Mouse (Mus musculus) midbrain, embryonic 11.5 days (tissue): Measurements from ENCODE around the gene Utrn. TPM values are rescaled to one million over a fixed set of nuclear protein-coding genes. Genes with fewer than 3 reads are reported as not detected.

Experiments
- ATAC-seq: fragments of 200-750 bp; cut with Nextera tagmentation; 2 replicates; pipeline ENCODE4 v1.8.0; 2017; ENCODE audit warnings: moderate TSS enrichment, moderate library complexity; ENCODE audit not compliant: low FRiP score
- DNase-seq: peaks from one replicate; pipeline ENCODE4 v3.0.0; 2015; ENCODE audit warnings: low spot score; ENCODE audit errors: missing footprints
- H3K27ac ChIP-seq: fragments of 300-500 bp; sonication (generic); 2 replicates; pipeline ENCODE4 v1.5.1; 2014; ENCODE audit warnings: low read depth, low read length
- H3K27me3 ChIP-seq: fragments of 300-500 bp; sonication (generic); 2 replicates; pipeline ENCODE4 v1.6.1; 2014; ENCODE audit warnings: mild to moderate bottlenecking, low read length, moderate library complexity, mixed read lengths; ENCODE audit not compliant: control insufficient read depth, insufficient read depth
- H3K36me3 ChIP-seq: fragments of 300-500 bp; sonication (generic); 2 replicates; pipeline ENCODE4 v1.6.1; 2014; ENCODE audit warnings: mild to moderate bottlenecking, low read length, moderate library complexity, mixed read lengths; ENCODE audit not compliant: control insufficient read depth, insufficient read depth
- H3K4me1 ChIP-seq: fragments of 300-500 bp; sonication (generic); 2 replicates; pipeline ENCODE4 v1.6.1; 2014; ENCODE audit warnings: low read length; ENCODE audit not compliant: control insufficient read depth, insufficient read depth
- H3K4me2 ChIP-seq: fragments of 300-500 bp; sonication (generic); 2 replicates; pipeline ENCODE4 v1.6.1; 2014; ENCODE audit warnings: mild to moderate bottlenecking, moderate library complexity
- H3K4me3 ChIP-seq: fragments of 300-500 bp; sonication (generic); 2 replicates; pipeline ENCODE4 v1.5.1; 2014; ENCODE audit warnings: low read depth, low read length
- H3K9ac ChIP-seq: fragments of 300-500 bp; sonication (generic); 2 replicates; pipeline ENCODE4 v1.6.1; 2014; ENCODE audit warnings: low read length
- H3K9me3 ChIP-seq: fragments of 300-500 bp; sonication (generic); 2 replicates; pipeline ENCODE4 v1.6.1; 2016; ENCODE audit warnings: low read length; ENCODE audit not compliant: control insufficient read depth
- WGBS: fragments of 180-500 bp; shearing (Covaris S2); extraction: QIAGEN DNeasy Blood & Tissue Kit; methylation state at CpG from one replicate; pipeline ENCODE4 v1.1.7; 2014; 5-methylcytosine and 5-hydroxymethylcytosine counted together
- polyA plus RNA-seq: library from polyadenylated mRNA; unstranded; fragments of >200 nt; fragmentation: Nextera tagmentation; extraction: Ambion mirVana; gene quantifications from 2 replicates; pipeline ENCODE4 v1.2.1, GENCODE M21; 2014

The Utrn gene
- polyA plus RNA-seq, 1 experiment from 2014 or later = 29.1 TPM

GRCm38 (mm10) chr10:12424944-12425343 lies 444.2 kb downstream of the Utrn start:
- DNase-seq = no peak
- H3K9me3 ChIP-seq = no peaks in the 10 kb centered on the region
- no peak overlapping the region for H3K4me2 ChIP-seq
- no peak overlapping the region for H3K27ac ChIP-seq
- WGBS = 91% methylated on average over 2 of the region's 2 CpGs
- H3K4me1 ChIP-seq = no peaks in the 10 kb centered on the region
- H3K9ac ChIP-seq = no peak overlapping the region
- H3K4me3 ChIP-seq = no peak overlapping the region
- no peaks in the 10 kb centered on the region for H3K36me3 ChIP-seq
- H3K27me3 ChIP-seq = no peaks in the 10 kb centered on the region
- ATAC-seq = no peak

GRCm38 (mm10) chr10:12423994-12424725 lies 445.0 kb downstream of the Utrn start:
- no peaks in the 10 kb centered on the region for H3K36me3 ChIP-seq
- H3K27ac ChIP-seq = no peak overlapping the region
- H3K4me1 ChIP-seq = no peaks in the 10 kb centered on the region
- ATAC-seq (no peak), DNase-seq (no peak)
- no peak overlapping the region for H3K9ac ChIP-seq
- no peak overlapping the region for H3K4me3 ChIP-seq
- WGBS = 95% methylated on average over 7 of the region's 7 CpGs
- H3K9me3 ChIP-seq = no peaks in the 10 kb centered on the region
- no peak overlapping the region for H3K4me2 ChIP-seq
- no peaks in the 10 kb centered on the region for H3K27me3 ChIP-seq

- DNase-seq (no peak), ATAC-seq (no peak)
- no peaks in the 10 kb centered on the region for H3K9me3 ChIP-seq
- H3K9ac ChIP-seq = no peak overlapping the region
- 89% methylated on average over 3 of the region's 3 CpGs for WGBS
- H3K36me3 ChIP-seq = no peaks in the 10 kb centered on the region
- no peaks in the 10 kb centered on the region for H3K27me3 ChIP-seq
- no peak overlapping the region for H3K4me3 ChIP-seq
- H3K4me1 ChIP-seq = no peaks in the 10 kb centered on the region
- no peak overlapping the region for H3K4me2 ChIP-seq
- H3K27ac ChIP-seq = no peak overlapping the region
Observed at GRCm38 (mm10) chr10:12414967-12415366, 454.2 kb downstream of the Utrn start.

GRCm38 (mm10) chr10:12406338-12407110 lies 462.6 kb downstream of the Utrn start:
- H3K4me1 ChIP-seq = no peaks in the 10 kb centered on the region
- 90% methylated on average over 12 of the region's 12 CpGs for WGBS

GRCm38 (mm10) chr10:12399450-12399849 lies 469.7 kb downstream of the Utrn start:
- Histone ChIP-seq H3K4me3 (no peak overlapping the region), H3K9ac (no peak overlapping the region), H3K4me1 (peaks cover 5% of the 10 kb centered on the region), H3K27me3 (no peaks in the 10 kb centered on the region), H3K4me2 (no peak overlapping the region), H3K9me3 (no peaks in the 10 kb centered on the region), H3K27ac (no peak overlapping the region), H3K36me3 (no peaks in the 10 kb centered on the region)
- 8% methylated on average over 2 of the region's 2 CpGs for WGBS
- DNase-seq = peak; percentile 79
- ATAC-seq = peak; percentile 92

More at GRCm38 (mm10) chr10:12406338-12407110, 462.6 kb downstream of the Utrn start:
- Histone ChIP-seq H3K9ac (no peak overlapping the region), H3K27ac (no peak overlapping the region), H3K4me2 (no peak overlapping the region), H3K9me3 (no peaks in the 10 kb centered on the region), H3K4me3 (no peak overlapping the region), H3K36me3 (no peaks in the 10 kb centered on the region), H3K27me3 (no peaks in the 10 kb centered on the region)
- DNase-seq (no peak), ATAC-seq (no peak)

GRCm38 (mm10) chr10:12380139-12380538 lies 489.0 kb downstream of the Utrn start:
- Histone ChIP-seq H3K4me1 (no peaks in the 10 kb centered on the region), H3K27ac (no peak overlapping the region), H3K4me2 (no peak overlapping the region), H3K4me3 (no peak overlapping the region), H3K9me3 (no peaks in the 10 kb centered on the region), H3K9ac (no peak overlapping the region), H3K36me3 (no peaks in the 10 kb centered on the region), H3K27me3 (no peaks in the 10 kb centered on the region)
- no peak for ATAC-seq
- 93% methylated on average over 1 of the region's 1 CpGs for WGBS
- DNase-seq = peak; percentile 57

- Histone ChIP-seq H3K27me3 (no peaks in the 10 kb centered on the region), H3K9ac (no peak overlapping the region), H3K4me1 (no peaks in the 10 kb centered on the region), H3K27ac (no peak overlapping the region), H3K9me3 (no peaks in the 10 kb centered on the region), H3K4me3 (no peak overlapping the region), H3K4me2 (no peak overlapping the region), H3K36me3 (no peaks in the 10 kb centered on the region)
- ATAC-seq (no peak), DNase-seq (peak; percentile 80)
- 94% methylated on average over 1 of the region's 1 CpGs for WGBS
Observed at GRCm38 (mm10) chr10:12379123-12379522, 490.0 kb downstream of the Utrn start.

- no peaks in the 10 kb centered on the region for H3K36me3 ChIP-seq
- H3K4me1 ChIP-seq = no peaks in the 10 kb centered on the region
- H3K27me3 ChIP-seq = no peaks in the 10 kb centered on the region
- no peak overlapping the region for H3K4me3 ChIP-seq
- H3K9me3 ChIP-seq = no peaks in the 10 kb centered on the region
- H3K4me2 ChIP-seq = no peak overlapping the region
- WGBS = 63% methylated on average over 3 of the region's 3 CpGs
- peak; percentile 47 for DNase-seq
- H3K9ac ChIP-seq = no peak overlapping the region
- no peak for ATAC-seq
- no peak overlapping the region for H3K27ac ChIP-seq
Observed at GRCm38 (mm10) chr10:12377727-12378126, 491.4 kb downstream of the Utrn start.

- Histone ChIP-seq H3K27ac (no peak overlapping the region), H3K4me1 (no peaks in the 10 kb centered on the region), H3K36me3 (no peaks in the 10 kb centered on the region), H3K4me3 (no peak overlapping the region), H3K9ac (no peak overlapping the region), H3K27me3 (no peaks in the 10 kb centered on the region), H3K4me2 (no peak overlapping the region), H3K9me3 (no peaks in the 10 kb centered on the region)
- 88% methylated on average over 2 of the region's 2 CpGs for WGBS
- DNase-seq (peak; percentile 39), ATAC-seq (no peak)
Observed at GRCm38 (mm10) chr10:12376015-12376414, 493.1 kb downstream of the Utrn start.
